Mouse (Mus musculus) induced T-regulatory cell, adult 2 months (primary cell): Measurements from ENCODE around the gene Trim31.

Source experiments
- DNase-seq: peaks from one replicate; pipeline ENCODE4 v3.0.0-alpha.2; 2012; ENCODE audit warnings: low read depth

The Trim31 gene

GRCm38 (mm10) chr17:36896583-36896982 lies 1.3 kb upstream of the Trim31 start:
- DNase-seq, result peak; percentile 28

- DNase-seq, result no peak
Measured at GRCm38 (mm10) chr17:36897065-36897464, 853 bp upstream of the Trim31 start.

DNA sequence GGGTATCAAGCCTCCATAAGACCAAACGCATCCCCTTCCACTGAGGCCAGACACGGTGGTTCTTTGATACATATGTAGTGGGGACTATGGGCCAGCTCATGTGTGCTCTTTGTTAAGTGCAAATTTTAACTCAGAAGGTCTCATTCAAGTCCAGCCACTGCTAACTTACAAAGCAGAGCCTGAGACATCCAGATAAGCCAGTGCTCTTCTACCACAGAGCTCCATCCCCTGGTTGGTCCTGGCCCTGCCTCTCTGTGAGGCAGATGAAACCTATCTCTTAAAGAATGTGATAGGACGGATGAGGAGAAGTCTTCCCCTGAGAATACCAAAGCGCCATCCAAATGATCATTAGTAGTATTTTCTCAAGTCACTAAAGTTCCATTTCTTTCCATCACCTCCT lies 1.5 kb downstream of the Trim31 start:
- DNase-seq, result no peak

DNA sequence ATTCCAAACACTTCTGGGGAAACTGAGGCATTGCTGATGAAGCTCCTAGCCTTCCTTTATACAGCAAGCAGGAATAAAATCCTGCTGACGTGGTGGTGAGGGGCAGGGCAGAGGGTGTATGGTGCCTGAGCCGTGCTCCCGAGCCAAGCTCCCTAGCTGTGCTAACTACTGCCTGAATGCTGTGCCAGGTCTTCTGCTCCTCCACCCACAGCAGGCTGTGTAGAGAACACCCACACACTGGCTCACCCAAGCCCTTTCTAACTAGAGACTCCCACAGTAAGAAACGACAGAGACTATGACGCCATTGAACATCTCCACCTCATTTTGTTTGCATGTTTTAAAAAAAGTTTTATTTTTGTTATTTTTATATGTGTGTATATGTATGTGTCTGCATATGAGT lies 2.1 kb downstream of the Trim31 start:
- DNase-seq, result no peak

DNA sequence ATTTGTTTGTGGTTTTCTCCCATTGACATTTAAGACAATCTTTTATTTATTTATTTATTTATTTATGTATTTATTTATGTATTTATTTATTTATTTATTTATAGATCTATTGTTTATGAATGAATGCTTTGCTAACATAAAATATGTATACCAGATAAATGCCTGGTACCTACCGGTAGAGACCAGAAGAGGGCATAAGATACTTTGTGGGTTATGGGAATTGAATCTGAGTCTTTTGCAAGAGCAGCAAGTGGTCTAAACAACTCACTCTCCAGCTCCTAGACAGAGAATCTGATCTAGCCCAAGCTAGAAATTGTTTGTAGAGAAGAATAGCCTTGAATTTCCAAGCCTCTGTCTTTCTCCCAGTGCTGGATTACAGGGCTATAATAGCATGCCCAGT lies 2.8 kb downstream of the Trim31 start:
- no peak for DNase-seq

- DNase-seq, result no peak
Measured at GRCm38 (mm10) chr17:36903651-36904050, 5.7 kb downstream of the Trim31 start.

- DNase-seq, result no peak
Measured at GRCm38 (mm10) chr17:36908235-36908634, 10.3 kb downstream of the Trim31 start.

DNA sequence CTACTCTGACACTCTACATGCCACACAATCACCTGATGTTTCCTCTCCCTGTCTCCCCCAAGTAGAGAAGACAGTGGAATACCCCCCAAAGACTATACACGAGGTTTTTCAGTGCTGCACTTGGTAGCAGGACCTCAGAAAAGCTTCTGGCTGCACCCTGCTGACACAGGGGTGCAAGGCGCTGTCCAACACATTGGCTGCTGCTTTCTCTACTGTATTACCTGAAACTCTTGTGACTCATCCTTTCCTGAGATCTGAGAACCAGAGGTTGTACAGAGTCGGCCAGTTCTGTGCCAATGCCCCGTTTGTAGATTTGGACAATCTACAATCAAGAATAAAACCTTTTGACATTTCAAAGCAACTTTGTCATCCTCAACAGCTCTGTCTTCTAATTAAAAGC lies 11.9 kb downstream of the Trim31 start:
- no peak for DNase-seq

GRCm38 (mm10) chr17:36912031-36912430 lies 14.1 kb downstream of the Trim31 start:
- DNase-seq, result no peak

- DNase-seq, result peak; percentile 88
Measured at GRCm38 (mm10) chr17:36914108-36914507, 16.2 kb downstream of the Trim31 start.

DNA sequence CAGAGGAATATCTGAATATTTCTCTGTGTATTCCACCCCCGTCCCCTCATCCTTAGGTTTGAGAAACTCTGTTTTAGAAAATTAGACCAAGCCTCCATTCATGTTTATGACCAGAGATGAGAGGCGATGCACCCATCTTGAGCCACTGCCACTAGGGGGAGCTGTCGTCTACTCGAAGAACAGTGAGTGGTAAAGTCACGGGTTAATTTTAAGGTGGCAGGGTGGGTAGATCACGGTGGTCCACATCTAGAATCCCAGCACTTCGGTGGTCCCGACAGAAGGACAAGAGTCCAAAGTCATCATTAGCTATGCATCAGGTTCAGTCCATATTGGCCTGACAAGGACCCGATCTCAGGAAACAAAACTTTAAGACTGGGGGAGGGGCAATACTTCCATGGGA lies 17.2 kb downstream of the Trim31 start:
- DNase-seq, result peak; percentile 82

DNA sequence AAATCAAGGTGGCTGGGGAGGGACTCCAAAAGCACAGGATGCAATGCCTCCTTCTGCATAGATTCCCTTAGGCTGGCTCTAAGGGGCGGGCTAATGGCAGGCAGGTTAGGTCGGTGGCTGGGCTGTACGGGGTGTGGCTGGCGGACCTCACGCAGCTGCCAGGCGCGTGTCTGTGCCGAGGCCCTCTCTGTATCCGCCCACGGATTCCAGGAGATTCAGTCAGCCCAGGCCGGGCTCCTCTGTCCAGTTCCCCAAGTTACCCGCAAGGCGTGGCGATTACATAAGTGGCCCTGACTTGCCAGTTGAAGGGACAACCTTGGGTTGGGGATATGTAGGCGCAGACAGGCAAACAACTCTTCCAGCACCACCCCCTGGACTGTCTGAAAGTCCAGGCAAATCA lies 22.3 kb downstream of the Trim31 start:
- DNase-seq, result no peak

GRCm38 (mm10) chr17:36922715-36923114 lies 24.8 kb downstream of the Trim31 start:
- DNase-seq, result no peak

GRCm38 (mm10) chr17:36923491-36923890 lies 25.6 kb downstream of the Trim31 start:
- DNase-seq, result no peak

DNA sequence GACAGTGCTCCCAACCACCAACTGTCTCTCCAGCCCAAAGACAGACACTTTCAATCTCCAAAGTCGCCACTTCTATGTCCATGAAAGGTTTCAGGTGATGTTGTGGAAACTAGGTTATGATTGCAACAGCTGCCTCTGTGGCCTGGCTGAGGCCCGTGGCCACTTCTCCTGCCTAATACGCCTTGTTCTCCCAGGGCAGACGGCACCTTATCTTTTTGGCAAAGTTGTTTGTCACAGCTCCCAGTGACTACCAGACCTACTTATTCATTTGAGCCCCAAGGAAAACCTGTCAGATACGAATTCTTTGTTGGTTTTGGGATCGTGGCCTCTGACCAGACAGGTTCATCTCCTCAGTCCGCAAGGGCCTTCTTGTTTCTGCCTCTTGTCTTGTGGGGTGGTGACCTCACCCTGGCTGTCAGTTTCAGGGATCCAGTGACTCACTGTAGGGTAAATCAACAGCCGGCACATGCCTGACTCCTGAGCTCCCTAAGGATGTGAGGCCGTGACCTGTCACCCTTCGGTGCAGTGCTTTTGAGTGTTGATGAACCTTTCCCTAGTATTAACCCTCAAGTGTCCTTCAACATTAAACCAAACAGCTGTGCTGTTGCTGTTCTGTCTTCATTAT lies 29.7 kb downstream of the Trim31 start:
- DNase-seq, result no peak

DNA sequence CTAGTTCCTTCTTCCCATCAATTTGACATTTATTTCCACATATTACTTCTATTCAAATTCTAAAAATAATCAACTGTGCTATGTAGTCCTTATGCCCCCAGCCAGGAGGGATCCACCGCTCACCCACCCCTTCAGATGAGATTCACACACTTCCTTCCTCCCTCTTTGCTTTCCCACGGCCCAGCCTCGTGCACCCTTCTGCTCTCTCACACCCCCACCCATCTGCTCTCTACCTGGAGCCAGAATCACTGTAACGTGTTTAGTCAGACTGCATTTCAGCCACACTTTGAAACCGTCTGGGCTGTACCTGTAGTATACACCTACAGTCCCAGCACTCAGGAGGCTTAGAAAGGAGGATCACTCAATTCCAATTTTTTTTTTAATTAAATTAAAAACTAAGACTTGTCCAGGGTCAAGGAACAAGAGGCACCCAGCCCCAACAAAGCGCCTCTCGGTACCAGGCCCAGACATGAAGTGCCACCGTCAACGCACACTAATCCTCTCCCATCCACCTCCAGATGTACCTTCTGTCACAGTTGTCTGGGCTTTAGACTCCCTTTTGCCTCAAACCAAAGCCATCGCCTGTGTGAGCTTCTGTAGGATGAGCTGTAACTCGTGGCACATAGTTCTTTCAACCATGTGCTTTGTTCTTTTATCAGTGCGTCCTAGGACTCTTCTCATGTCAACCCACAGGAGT lies 31.5 kb downstream of the Trim31 start:
- no peak for DNase-seq

- DNase-seq, result no peak
Measured at GRCm38 (mm10) chr17:36930233-36930632, 32.3 kb downstream of the Trim31 start.

DNA sequence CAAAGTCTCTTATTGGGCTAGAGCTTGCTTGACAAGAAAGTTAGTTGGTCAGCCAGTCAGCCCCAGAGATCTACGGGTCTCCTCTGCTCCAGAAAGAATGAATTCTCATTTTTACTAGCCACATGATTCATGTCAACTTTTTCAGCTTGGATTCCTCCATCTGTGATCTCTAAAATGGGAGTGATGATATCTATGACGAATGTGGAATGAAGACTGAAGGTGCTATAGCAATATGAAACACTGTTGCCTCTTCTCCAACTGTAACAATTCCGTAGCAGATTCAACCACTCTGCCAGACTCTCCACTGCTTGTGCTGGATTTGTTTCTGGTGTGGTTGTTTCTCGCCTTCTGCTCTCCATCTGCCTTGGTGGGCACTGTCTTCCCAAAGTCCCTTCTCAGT lies 33.2 kb downstream of the Trim31 start:
- no peak for DNase-seq

DNA sequence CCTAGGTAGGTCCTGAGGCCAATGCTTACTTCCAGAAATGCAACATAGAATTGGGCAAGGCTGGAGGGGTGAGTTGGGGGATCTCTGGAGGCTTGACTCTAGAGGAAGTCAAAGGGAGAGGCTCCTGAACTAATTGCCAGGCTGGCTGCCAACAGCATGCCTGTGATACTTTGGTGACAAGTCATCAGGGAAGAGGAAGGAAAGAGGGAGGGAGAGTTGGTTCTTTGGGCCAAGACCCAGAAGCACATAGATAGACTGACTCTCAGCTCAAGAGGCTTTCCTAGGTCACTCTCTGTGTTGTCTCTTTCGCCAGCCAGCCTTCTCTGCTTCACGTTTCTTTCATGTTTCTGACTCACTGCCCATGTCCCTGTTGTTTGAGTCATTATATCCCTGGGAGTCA lies 33.9 kb downstream of the Trim31 start:
- no peak for DNase-seq

- DNase-seq, result no peak
Measured at GRCm38 (mm10) chr17:36938056-36938455, 40.1 kb downstream of the Trim31 start.

- peak; percentile 71 for DNase-seq
Measured at GRCm38 (mm10) chr17:36942391-36942790, 44.5 kb downstream of the Trim31 start.

GRCm38 (mm10) chr17:36942791-36943471 lies 45.0 kb downstream of the Trim31 start, which contains the start of gene Rnf39:
Rnf39 (plus strand) TSS chr17:36942918.
- DNase-seq, result peak; percentile 48

- peak; percentile 31 for DNase-seq
Measured at GRCm38 (mm10) chr17:36943691-36944090, 45.8 kb downstream of the Trim31 start.
